Mouse (Mus musculus) liver, adult 2 months (tissue): Measurements from ENCODE around the gene Prodh2. TPM values are rescaled to one million over a fixed set of nuclear protein-coding genes. Genes with fewer than 3 reads are reported as not detected.

Source experiments
- DNase-seq: peaks from one replicate; pipeline ENCODE4 v3.0.0-alpha.2; 2011; ENCODE audit warnings: low read depth, low spot score; ENCODE audit errors: extremely low read depth
- H3K27ac ChIP-seq: fragments of 200-500 bp; replicated peaks from 2 replicates; pipeline ENCODE4 v1.5.1; 2012; ENCODE audit warnings: low read depth, mild to moderate bottlenecking, control low read depth, inconsistent platforms, low read length; ENCODE audit not compliant: insufficient read depth
- H3K27me3 ChIP-seq: fragments of 200-500 bp; 2 replicates; pipeline ENCODE4 v1.6.1; 2012; ENCODE audit warnings: mild to moderate bottlenecking, moderate library complexity, low read length, inconsistent platforms; ENCODE audit not compliant: control insufficient read depth, insufficient read depth
- H3K36me3 ChIP-seq: fragments of 200-500 bp; 2 replicates; pipeline ENCODE4 v1.6.1; 2012; ENCODE audit warnings: low read length, inconsistent platforms; ENCODE audit not compliant: control insufficient read depth, insufficient read depth
- H3K4me1 ChIP-seq: fragments of 200-500 bp; 2 replicates; pipeline ENCODE4 v1.6.1; 2011; ENCODE audit warnings: low read length; ENCODE audit not compliant: control insufficient read depth, insufficient read depth
- H3K4me3 ChIP-seq: fragments of 200-500 bp; 2 replicates; pipeline ENCODE4 v1.5.1; 2011; ENCODE audit warnings: low read depth, mild to moderate bottlenecking, control low read depth, low read length, moderate library complexity; ENCODE audit not compliant: insufficient read depth
- H3K79me2 ChIP-seq: fragments of 200-500 bp; 2 replicates; pipeline ENCODE4 v1.6.1; 2012; ENCODE audit warnings: inconsistent platforms, mild to moderate bottlenecking, low read length, moderate library complexity; ENCODE audit not compliant: control insufficient read depth, insufficient read depth
- H3K9ac ChIP-seq: fragments of 200-500 bp; 2 replicates; pipeline ENCODE4 v1.6.1; 2012; ENCODE audit warnings: low read depth, mild to moderate bottlenecking, control low read depth, inconsistent platforms, low read length
- CTCF ChIP-seq: fragments of 200-500 bp; IDR thresholded peaks from 2 replicates; pipeline ENCODE4 v1.5.1; 2011; ENCODE audit warnings: low read depth, low read length, control low read depth
- POLR2A ChIP-seq: fragments of 200-500 bp; IDR thresholded peaks from 2 replicates; pipeline ENCODE4 v1.6.1; 2011; ENCODE audit warnings: low read length, control low read depth; ENCODE audit not compliant: insufficient read depth; ENCODE audit errors: extremely low read depth
- WGBS: fragments of 180-500 bp; shearing (Covaris S2); methylation state at CpG from one replicate; pipeline ENCODE4 v1.1.7; 2018; 5-methylcytosine and 5-hydroxymethylcytosine counted together
- polyA plus RNA-seq: library from polyadenylated mRNA; depleted of rRNA; stranded (reverse); fragments of >200 nt; gene quantifications from 2 replicates; pipeline ENCODE4 v1.2.3, GENCODE M21; 2012
- total RNA-seq: library from RNA; depleted of rRNA; stranded (reverse); fragments of >200 nt; gene quantifications from 2 replicates; pipeline ENCODE4 v1.2.3, GENCODE M21; 2014

Gene Prodh2
- total and polyA plus RNA-seq, 2 experiments: 220 to 432 TPM

DNA sequence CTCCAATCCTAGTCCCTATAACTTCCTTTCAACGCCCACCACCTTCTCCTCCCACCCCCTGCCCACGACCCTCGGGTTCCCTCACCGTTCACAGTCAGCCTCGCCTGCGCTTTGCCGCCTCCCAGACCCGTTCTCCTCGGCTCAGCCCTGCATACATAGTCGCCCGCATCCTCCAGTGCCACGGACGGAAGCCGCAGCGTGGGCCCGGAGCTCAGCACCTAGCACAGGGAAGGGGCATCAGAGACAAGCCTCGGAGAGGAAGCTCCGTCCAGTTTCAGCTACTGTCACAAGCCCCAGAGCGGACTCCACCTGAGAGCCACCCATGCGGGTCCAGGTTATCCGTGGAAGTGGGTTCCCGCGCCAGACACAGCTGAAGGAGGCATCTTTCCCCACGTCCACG lies 40.1 kb upstream of the Prodh2 start:
- Histone ChIP-seq H3K9ac (no peak overlapping the region), H3K36me3 (no peaks in the 10 kb centered on the region), H3K79me2 (no peaks in the 10 kb centered on the region), H3K27ac (no peak overlapping the region), H3K27me3 (peaks cover 14% of the 10 kb centered on the region), H3K4me3 (no peak overlapping the region), H3K4me1 (peaks cover 4% of the 10 kb centered on the region; the same call in 1 of the 2 replicates)
- 26% methylated on average over 25 of the region's 25 CpGs for WGBS
- no peak for TF ChIP-seq CTCF
- no peak for TF ChIP-seq POLR2A
- no peak for DNase-seq

- peaks cover 4% of the 10 kb centered on the region; the same call in 1 of the 2 replicates for H3K4me1 ChIP-seq
- 3% methylated on average over 25 of the region's 25 CpGs for WGBS
- H3K27me3 ChIP-seq: peaks cover 14% of the 10 kb centered on the region
- no peaks in the 10 kb centered on the region for H3K79me2 ChIP-seq
- no peak overlapping the region for H3K27ac ChIP-seq
- no peak overlapping the region for H3K9ac ChIP-seq
- no peaks in the 10 kb centered on the region for H3K36me3 ChIP-seq
- TF ChIP-seq POLR2A (no peak), CTCF (no peak)
- no peak overlapping the region for H3K4me3 ChIP-seq
- peak; percentile 30 for DNase-seq
These were observed 39.7 kb upstream of the Prodh2 start for GRCm38 (mm10) chr7:30453766-30454165.

GRCm38 (mm10) chr7:30454259-30454658 lies 39.2 kb upstream of the Prodh2 start:
- peaks cover 14% of the 10 kb centered on the region for H3K27me3 ChIP-seq
- TF ChIP-seq CTCF: no peak
- TF ChIP-seq POLR2A: no peak
- no peak overlapping the region for H3K9ac ChIP-seq
- DNase-seq: no peak
- no peaks in the 10 kb centered on the region for H3K79me2 ChIP-seq
- H3K4me1 ChIP-seq: peaks cover 4% of the 10 kb centered on the region; the same call in 1 of the 2 replicates
- no peaks in the 10 kb centered on the region for H3K36me3 ChIP-seq
- 25% methylated on average over 6 of the region's 6 CpGs for WGBS
- H3K4me3 ChIP-seq: no peak overlapping the region
- H3K27ac ChIP-seq: no peak overlapping the region

DNA sequence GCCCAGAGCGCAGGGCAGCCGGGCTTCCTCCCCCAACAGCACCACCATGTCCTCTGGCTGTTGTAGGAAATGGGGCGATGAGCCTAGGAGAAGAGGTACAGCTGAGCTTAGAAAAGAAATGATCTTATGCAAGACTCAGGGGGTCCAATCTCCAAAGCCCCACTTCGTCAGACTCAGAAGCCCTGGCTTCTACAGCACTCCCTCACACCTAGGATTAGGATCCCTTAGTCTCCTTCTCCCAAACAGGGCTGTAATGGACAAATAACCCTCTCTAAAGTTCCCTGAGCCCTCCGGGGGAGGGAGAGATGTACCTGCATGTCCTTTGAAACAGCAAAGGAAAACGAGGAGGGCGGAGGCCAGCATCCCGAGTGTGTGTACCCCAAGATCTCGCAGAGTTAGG lies 36.9 kb upstream of the Prodh2 start:
- no peaks in the 10 kb centered on the region for H3K36me3 ChIP-seq
- peaks cover 14% of the 10 kb centered on the region for H3K27me3 ChIP-seq
- no peak for TF ChIP-seq CTCF
- 6% methylated on average over 9 of the region's 9 CpGs for WGBS
- H3K9ac ChIP-seq: no peak overlapping the region
- H3K4me3 ChIP-seq: no peak overlapping the region
- no peaks in the 10 kb centered on the region for H3K79me2 ChIP-seq
- DNase-seq: no peak
- no peak overlapping the region for H3K27ac ChIP-seq
- H3K4me1 ChIP-seq: peaks cover 4% of the 10 kb centered on the region; the same call in 1 of the 2 replicates

DNA sequence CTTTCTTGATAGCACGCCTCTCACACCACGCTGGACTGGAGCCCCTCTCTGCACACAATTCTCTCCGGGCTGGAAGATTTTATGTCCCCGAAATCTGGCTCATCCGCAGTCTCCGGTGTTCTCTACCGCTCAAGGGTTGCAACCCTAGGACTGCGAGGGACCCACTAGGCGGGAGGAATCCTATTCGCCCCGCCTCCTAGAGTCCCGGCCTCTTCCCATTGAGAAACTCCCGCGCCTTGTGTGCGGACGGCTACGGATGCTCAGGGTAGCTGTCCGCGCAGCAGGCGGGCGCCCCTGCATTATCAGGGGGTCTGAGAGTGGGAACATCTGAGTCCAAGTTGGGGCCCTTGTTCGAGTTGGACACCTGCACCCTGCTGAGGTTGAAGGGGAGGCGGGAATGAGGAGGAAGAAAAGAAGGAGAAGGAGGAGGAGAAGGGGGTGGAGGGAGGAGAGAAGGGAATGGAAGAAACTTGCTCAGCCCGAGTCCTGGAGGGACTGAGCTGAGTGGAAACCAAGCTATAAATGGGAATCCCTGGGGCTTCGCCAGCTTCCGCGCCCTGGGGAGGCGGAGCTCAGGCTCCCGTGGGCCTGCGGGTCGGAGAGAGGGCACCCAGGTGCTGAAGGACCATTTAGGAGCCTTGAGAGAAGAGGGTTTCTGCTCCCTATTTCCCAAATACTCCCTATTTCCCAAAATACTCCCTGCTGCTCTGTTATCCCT lies 36.4 kb upstream of the Prodh2 start:
- Histone ChIP-seq H3K79me2 (no peaks in the 10 kb centered on the region), H3K9ac (no peak overlapping the region), H3K27ac (no peak overlapping the region), H3K4me3 (no peak overlapping the region), H3K4me1 (peaks cover 4% of the 10 kb centered on the region; the same call in 1 of the 2 replicates), H3K36me3 (no peaks in the 10 kb centered on the region), H3K27me3 (peaks cover 14% of the 10 kb centered on the region)
- TF ChIP-seq POLR2A (no peak), CTCF (no peak)
- DNase-seq: no peak
- 7% methylated on average over 31 of the region's 31 CpGs for WGBS

DNA sequence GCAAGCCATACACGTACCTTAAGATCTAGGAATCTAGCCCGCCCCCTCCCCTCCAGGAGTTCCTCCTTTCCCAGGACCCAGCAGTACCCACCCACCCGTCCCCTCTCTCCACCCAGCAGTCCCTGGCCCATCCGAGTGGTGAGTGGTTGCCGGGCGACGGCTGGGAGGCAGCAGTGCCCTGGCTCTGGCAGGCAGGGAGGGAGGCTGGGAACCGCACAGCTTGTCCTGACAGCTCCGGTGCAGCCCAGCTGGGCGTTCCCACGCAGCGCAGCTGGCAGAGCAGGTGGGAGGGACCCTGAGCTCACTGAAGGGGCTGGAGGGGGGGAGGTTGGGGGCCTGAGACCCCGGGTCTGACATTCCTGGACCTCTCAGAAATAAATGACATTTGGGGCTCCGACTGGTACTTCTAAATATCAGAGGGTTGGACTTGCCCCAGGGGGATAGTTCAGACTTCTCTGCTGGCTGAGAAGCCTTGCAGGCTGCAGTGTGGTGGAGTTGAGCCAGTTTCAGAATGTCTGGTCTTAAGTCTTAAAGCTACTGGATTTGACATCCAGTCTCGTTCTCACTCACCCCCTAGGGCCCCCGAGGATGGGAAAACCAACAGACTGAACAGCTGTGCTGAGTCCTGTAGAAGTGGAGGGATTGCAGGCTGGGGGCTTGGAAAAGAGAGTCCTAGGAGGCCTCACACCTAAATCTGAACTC lies 35.6 kb upstream of the Prodh2 start, which contains the start of the genes Kirrel2 and Nphs1:
Gene Kirrel2, minus strand, starts transcription at position 62 of the 702 bp plus-strand sequence.
Gene Nphs1, plus strand, starts transcription at position 687 of the 702 bp plus-strand sequence.
- 16% methylated on average over 16 of the region's 16 CpGs for WGBS
- DNase-seq: no peak
- Histone ChIP-seq H3K27me3 (peaks cover 14% of the 10 kb centered on the region), H3K27ac (no peak within 1 kb of the TSS), H3K79me2 (no peaks in the 10 kb centered on the region), H3K4me3 (no peak within 1 kb of the TSS), H3K9ac (no peak within 1 kb of the TSS), H3K36me3 (no peaks in the 10 kb centered on the region), H3K4me1 (peaks cover 4% of the 10 kb centered on the region; the same call in 1 of the 2 replicates)
- TF ChIP-seq CTCF (no peak), POLR2A (no peak)
